Mouse (Mus musculus) embryonic fibroblast, embryonic 13.5 days (primary cell): ENCODE results near the gene Cdyl. TPM values are rescaled to one million over a fixed set of nuclear protein-coding genes. Genes with fewer than 3 reads are reported as not detected.

Source experiments
- H3K27ac ChIP-seq: 2 replicates; pipeline ENCODE4 v1.5.1; 2012; ENCODE audit warnings: low read length, control low read depth, inconsistent platforms; ENCODE audit not compliant: insufficient read depth
- H3K4me1 ChIP-seq: 2 replicates; pipeline ENCODE4 v1.6.1; 2011; ENCODE audit warnings: low read length; ENCODE audit not compliant: control insufficient read depth, insufficient read depth
- H3K4me3 ChIP-seq: 2 replicates; pipeline ENCODE4 v1.5.1; 2011; ENCODE audit warnings: mild to moderate bottlenecking, control low read depth, low read length; ENCODE audit not compliant: insufficient read depth
- CTCF ChIP-seq: IDR thresholded peaks from 2 replicates; pipeline ENCODE4 v1.5.1; 2011; ENCODE audit warnings: mild to moderate bottlenecking, control low read depth, low read length, moderate library complexity, borderline replicate concordance; ENCODE audit not compliant: insufficient read depth
- POLR2A ChIP-seq: IDR thresholded peaks from 2 replicates; pipeline ENCODE4 v1.6.1; 2011; ENCODE audit warnings: low read depth, mild to moderate bottlenecking, control low read depth, low read length, moderate library complexity
- polyA plus RNA-seq: library from polyadenylated mRNA; stranded (reverse); fragments of >200 nt; gene quantifications from 2 replicates; pipeline ENCODE4 v1.2.4, GENCODE M21; 2011; ENCODE audit warnings: low read depth; ENCODE audit not compliant: missing spikeins, insufficient read length

The Cdyl gene
- polyA plus RNA-seq, 1 experiment, result 23.5 TPM

GRCm38 (mm10) chr13:35807016-35807415 is 147.4 kb downstream of the Cdyl start:
- H3K4me1 ChIP-seq, result peaks cover 6% of the 10 kb centered on the region
- no peak overlapping the region for H3K27ac ChIP-seq
- H3K4me3 ChIP-seq, result no peak overlapping the region

DNA sequence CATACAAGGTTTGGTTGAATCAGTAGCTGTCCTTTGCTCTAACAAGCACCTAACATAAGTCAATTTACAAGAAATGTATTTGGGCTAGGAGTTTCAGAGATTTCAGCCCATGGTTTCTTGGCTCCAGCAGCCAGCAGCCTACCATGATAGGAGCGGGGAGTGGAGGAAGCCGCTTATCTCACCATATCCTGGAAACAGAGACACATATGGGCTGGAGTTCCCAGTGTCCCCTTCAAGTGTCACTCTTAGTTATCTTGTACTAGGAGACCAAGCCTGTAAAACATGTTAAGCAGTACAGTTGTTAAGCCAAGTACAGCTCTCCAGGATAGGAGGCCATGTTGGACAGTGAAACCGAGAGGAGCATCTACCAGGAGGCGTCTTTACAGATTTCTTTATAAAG is 147.9 kb downstream of the Cdyl start:
- TF ChIP-seq CTCF, result no peak
- no peak for TF ChIP-seq POLR2A

More at GRCm38 (mm10) chr13:35807016-35807415, 147.4 kb downstream of the Cdyl start:
- TF ChIP-seq POLR2A, result no peak
- no peak for TF ChIP-seq CTCF

GRCm38 (mm10) chr13:35807940-35808339 is 148.3 kb downstream of the Cdyl start:
- TF ChIP-seq POLR2A (no peak), CTCF (no peak)
- H3K4me1 ChIP-seq, result peaks cover 6% of the 10 kb centered on the region
- no peak overlapping the region for H3K27ac ChIP-seq
- H3K4me3 ChIP-seq, result no peak overlapping the region

More for the DNA sequence above, 147.9 kb downstream of the Cdyl start:
- Histone ChIP-seq H3K4me1 (peaks cover 6% of the 10 kb centered on the region), H3K4me3 (no peak overlapping the region), H3K27ac (no peak overlapping the region)

GRCm38 (mm10) chr13:35809252-35810159 is 149.9 kb downstream of the Cdyl start:
- H3K27ac ChIP-seq, result no peak overlapping the region
- TF ChIP-seq CTCF, result no peak
- no peak for TF ChIP-seq POLR2A
- H3K4me1 ChIP-seq, result peaks cover 6% of the 10 kb centered on the region
- H3K4me3 ChIP-seq, result no peak overlapping the region

- Histone ChIP-seq H3K4me3 (no peak overlapping the region), H3K27ac (no peak overlapping the region), H3K4me1 (peaks cover 9% of the 10 kb centered on the region)
- TF ChIP-seq CTCF (no peak), POLR2A (no peak)
Observed at GRCm38 (mm10) chr13:35810160-35810537, 150.5 kb downstream of the Cdyl start.

DNA sequence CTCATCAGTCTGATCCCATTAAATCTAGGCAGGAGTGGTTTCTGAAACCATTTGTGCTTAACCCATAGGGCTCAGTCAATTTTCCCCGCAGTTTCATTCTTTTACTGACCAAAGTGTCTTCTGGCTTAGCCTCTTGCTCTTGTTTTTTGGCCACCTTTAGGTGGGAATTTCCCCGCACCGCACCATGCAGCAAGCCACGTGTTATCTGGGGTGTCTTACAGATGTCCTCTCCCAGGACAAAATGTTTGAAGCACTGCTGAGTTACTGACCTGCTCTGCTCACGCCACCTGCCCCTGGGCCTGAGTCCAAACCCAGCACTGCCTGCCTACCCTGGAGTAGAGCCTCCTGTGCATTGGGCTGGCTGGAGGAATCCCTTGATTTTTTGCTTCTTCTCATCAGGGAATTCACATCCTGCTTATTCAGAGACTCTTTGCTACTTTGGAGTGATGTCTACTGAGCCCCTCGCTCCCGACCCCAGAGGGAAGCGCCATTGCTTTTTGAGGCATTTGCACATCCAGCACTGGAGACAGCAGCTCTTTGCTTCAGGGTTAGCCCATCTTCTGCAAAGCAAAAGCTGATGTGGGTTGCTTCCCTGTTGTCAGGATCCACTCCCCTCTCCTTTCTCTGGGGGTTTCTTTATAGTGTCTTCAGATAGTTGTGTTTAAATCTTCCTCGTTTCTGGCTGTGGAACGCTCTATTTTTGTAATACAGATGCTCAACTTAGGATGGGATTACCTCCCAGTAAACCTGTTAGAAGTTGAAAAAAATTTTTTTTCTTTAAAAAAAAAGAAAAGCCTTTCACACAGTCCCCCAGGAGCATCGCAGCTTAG is 151.9 kb downstream of the Cdyl start:
- H3K27ac ChIP-seq, result no peak overlapping the region
- H3K4me1 ChIP-seq, result peaks cover 15% of the 10 kb centered on the region
- no peak overlapping the region for H3K4me3 ChIP-seq
- TF ChIP-seq CTCF, result no peak
- TF ChIP-seq POLR2A, result no peak

- TF ChIP-seq CTCF (no peak), POLR2A (no peak)
- Histone ChIP-seq H3K27ac (no peak overlapping the region), H3K4me3 (no peak overlapping the region), H3K4me1 (peaks cover 20% of the 10 kb centered on the region)
Observed at GRCm38 (mm10) chr13:35812191-35812440, 152.5 kb downstream of the Cdyl start.

- Histone ChIP-seq H3K4me1 (peaks cover 32% of the 10 kb centered on the region), H3K4me3 (no peak overlapping the region), H3K27ac (no peak overlapping the region)
- TF ChIP-seq CTCF (no peak), POLR2A (no peak)
Observed at GRCm38 (mm10) chr13:35813348-35814127, 153.9 kb downstream of the Cdyl start.

GRCm38 (mm10) chr13:35815205-35815726 is 155.6 kb downstream of the Cdyl start:
- no peak overlapping the region for H3K27ac ChIP-seq
- H3K4me3 ChIP-seq, result no peak overlapping the region
- TF ChIP-seq CTCF, result no peak
- no peak for TF ChIP-seq POLR2A
- H3K4me1 ChIP-seq, result peaks cover 29% of the 10 kb centered on the region
